Mouse (Mus musculus) megakaryocyte, adult 5-6 weeks (primary cell): ENCODE measurements around the gene Fhad1. TPM values are rescaled to one million over a fixed set of nuclear protein-coding genes. Genes with fewer than 3 reads are reported as not detected.

Source experiments
- ATAC-seq: 2 replicates; pipeline ENCODE4 v1.8.0; 2016; ENCODE audit warnings: mild to moderate bottlenecking, inconsistent platforms; ENCODE audit not compliant: poor library complexity, severe bottlenecking
- total RNA-seq, 2 experiments: library from RNA; stranded (forward) in 1 of 2; stranded (reverse) in 1 of 2; fragments of 153-499, 151-499 nt in 1 of 2; fragments of 221-1000, 200-1000 nt in 1 of 2; gene quantifications; 2 replicates each; pipeline versions ENCODE4 v1.2.3 to v1.2.4; 2015 to 2017

Gene Fhad1
- total RNA-seq, 2 experiments from 2014 or later = not detected

GRCm38 (mm10) chr4:141867498-141867897 lies 147.4 kb downstream of the Fhad1 start:
- no peak for ATAC-seq

- no peak for ATAC-seq
Measured at GRCm38 (mm10) chr4:141866933-141867490, 147.9 kb downstream of the Fhad1 start.

- ATAC-seq = no peak
Measured at GRCm38 (mm10) chr4:141865600-141865999, 149.3 kb downstream of the Fhad1 start.

GRCm38 (mm10) chr4:141865006-141865405 lies 149.9 kb downstream of the Fhad1 start:
- ATAC-seq = no peak

- no peak for ATAC-seq
Measured at GRCm38 (mm10) chr4:141864506-141864905, 150.4 kb downstream of the Fhad1 start.

- ATAC-seq = peak; percentile 27
Measured at GRCm38 (mm10) chr4:141863726-141864280, 151.1 kb downstream of the Fhad1 start.

- ATAC-seq = no peak
Measured at GRCm38 (mm10) chr4:141862867-141863266, 152.0 kb downstream of the Fhad1 start.

GRCm38 (mm10) chr4:141861591-141862295 lies 153.1 kb downstream of the Fhad1 start:
- peak; percentile 54 for ATAC-seq

- peak; percentile 41 for ATAC-seq
Measured at GRCm38 (mm10) chr4:141860246-141860841, 154.5 kb downstream of the Fhad1 start.

- no peak for ATAC-seq
Measured at GRCm38 (mm10) chr4:141859351-141859750, 155.5 kb downstream of the Fhad1 start.

GRCm38 (mm10) chr4:141858501-141858900 lies 156.4 kb downstream of the Fhad1 start:
- no peak for ATAC-seq

- ATAC-seq = peak; percentile 53
Measured at GRCm38 (mm10) chr4:141857422-141857930, 157.4 kb downstream of the Fhad1 start.

- 0 out of 2 replicates have a peak, but pooled peaks have one; percentile 49 for ATAC-seq
Measured at GRCm38 (mm10) chr4:141853437-141853836, 161.4 kb downstream of the Fhad1 start.

- no peak for ATAC-seq
Measured at GRCm38 (mm10) chr4:141845999-141846398, 168.9 kb downstream of the Fhad1 start, which contains the start of gene Ctrc. TSS of gene Ctrc (minus strand) at chr4:141846359.

Other genes with a start within 250 kb of the Fhad1 start
- 4.2 and 5.0 TPM in 2 replicates for gene Dnajc16, start 224.2 kb downstream of the Fhad1 start, total RNA-seq (2015)
- 5.6 and 6.1 TPM in 2 replicates for gene Dnajc16, start 224.2 kb downstream of the Fhad1 start, total RNA-seq (2017)
- 14.9 and 16.3 TPM in 2 replicates for gene Casp9, start 221.5 kb downstream of the Fhad1 start, total RNA-seq (2015)
- gene Casp9, start 221.5 kb downstream of the Fhad1 start, total RNA-seq (2017) = 17.3 and 22.1 TPM in 2 replicates
- not detected in 2 replicates for gene Cela2a, start 188.9 kb downstream of the Fhad1 start, total RNA-seq (2015)
- gene Cela2a, start 188.9 kb downstream of the Fhad1 start, total RNA-seq (2017) = not detected in 2 replicates
- gene Ctrc, start 168.7 kb downstream of the Fhad1 start, total RNA-seq (2015) = not detected in 2 replicates
- gene Ctrc, start 168.7 kb downstream of the Fhad1 start, total RNA-seq (2017) = not detected in 2 replicates
- gene Efhd2, start 140.2 kb downstream of the Fhad1 start, total RNA-seq (2015) = 77.1 and 79.0 TPM in 2 replicates
- gene Efhd2, start 140.2 kb downstream of the Fhad1 start, total RNA-seq (2017) = 79.7 and 97.2 TPM in 2 replicates
- 16.8 and 18.7 TPM in 2 replicates for gene Tmem51, start 69.2 kb upstream of the Fhad1 start, total RNA-seq (2015)
- gene Tmem51, start 69.2 kb upstream of the Fhad1 start, total RNA-seq (2017) = 13.5 and 18.7 TPM in 2 replicates
- gene Kazn, start 224.3 kb upstream of the Fhad1 start, total RNA-seq (2015) = 0.05 and 0.07 TPM in 2 replicates
- 0.18 TPM in 1 of 2 replicates, not detected in the other for gene Kazn, start 224.3 kb upstream of the Fhad1 start, total RNA-seq (2017)